Mouse (Mus musculus): ENCODE measurements around the gene Exoc1.

DNA sequence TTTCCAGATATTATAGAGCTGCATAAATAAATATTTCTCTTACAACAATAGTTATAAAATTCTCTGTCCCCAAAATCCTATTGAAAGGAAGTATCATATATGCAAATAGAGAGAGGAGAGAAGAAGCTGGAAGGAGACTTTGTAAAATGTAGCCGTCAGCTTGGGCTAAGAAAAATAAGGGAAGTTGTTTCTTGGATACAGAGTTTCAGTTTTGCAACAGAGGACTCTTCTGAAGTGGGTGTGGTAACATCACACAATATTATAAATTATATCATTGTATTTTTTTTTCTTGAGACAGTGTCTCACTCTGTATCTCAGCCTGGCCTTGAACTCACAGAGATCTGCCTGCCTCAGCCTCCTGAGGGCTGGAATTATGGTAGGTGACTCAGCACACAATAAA is 6.7 kb upstream of the Exoc1 start:
- TF ChIP-seq CTCF (IDR thresholded peaks at IDR 0.05; ENCODE audit: control insufficient read depth, insufficient read depth, insufficient replicate concordance, low read depth, low read length), result no peak
- no peak for TF ChIP-seq POLR2A (IDR thresholded peaks at IDR 0.05; ENCODE audit: control insufficient read depth, low read depth, low read length)
